In the genomic region with DNA sequence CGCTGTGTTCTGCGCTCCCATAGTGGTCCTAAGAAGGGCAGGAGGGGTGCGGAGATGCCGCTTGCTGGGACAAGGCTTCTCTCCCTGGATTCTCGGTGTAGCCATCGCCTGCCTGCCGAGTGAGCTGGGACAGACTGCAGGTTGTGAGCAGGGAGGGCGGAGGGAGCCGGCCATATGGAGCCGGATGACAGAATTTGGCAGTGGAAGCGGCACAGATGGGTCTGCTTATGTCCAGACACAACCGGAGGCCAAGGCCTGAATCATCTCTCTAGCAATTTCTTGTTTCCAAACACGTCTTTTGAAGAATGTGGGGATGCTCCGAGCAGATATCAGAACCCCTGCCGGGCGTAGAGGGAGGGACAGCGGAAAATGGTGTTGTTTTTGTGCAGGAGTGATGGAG, we compare ENCODE assay signal across 8 mouse cellular contexts. TPM values are rescaled to one million over a fixed set of nuclear protein-coding genes. Genes with fewer than 3 reads are reported as not detected.
DNase-seq lines count a peak whose midpoint lies in the region; ATAC-seq and TF ChIP-seq lines count a peak whose summit lies in the region.

No protein-coding gene starts in this region.

- DNase-seq in telencephalon, adult 2 months (ENCODE audit: low read depth, low spot score), result peak; percentile 72
- DNase-seq in thymus, postnatal 4 days, result no peak
- DNase-seq in kidney, adult 18-20 months, result no peak

- peak; percentile 42; the same call in 1 of the 2 replicates for TF ChIP-seq CTCF in intestine, postnatal 0 days (IDR thresholded peaks at IDR 0.05; ENCODE audit: low read depth)

- ATAC-seq in hindbrain, embryonic 13.5 days (ENCODE audit: low FRiP score), result no peak
- ATAC-seq in hindbrain, embryonic 12.5 days (ENCODE audit: low FRiP score), result no peak
- ATAC-seq in embryonic facial prominence, embryonic 12.5 days (ENCODE audit: insufficient number of reproducible peaks, insufficient read depth, low FRiP score, low TSS enrichment), result no peak
- no peak for ATAC-seq in intestine, postnatal 0 days
- peak; percentile 79 for ATAC-seq in lung, embryonic 15.5 days (ENCODE audit: borderline replicate concordance, extremely low read depth, low FRiP score, low TSS enrichment)

- peaks cover 57% of the 10 kb centered on the region for H3K4me1 ChIP-seq in hindbrain, embryonic 13.5 days (replicated peaks)
- peaks cover 46% of the 10 kb centered on the region for H3K4me1 ChIP-seq in hindbrain, embryonic 12.5 days
- peaks cover 17% of the 10 kb centered on the region for H3K4me1 ChIP-seq in embryonic facial prominence, embryonic 12.5 days
- no peaks in the 10 kb centered on the region for H3K4me1 ChIP-seq in intestine, postnatal 0 days (replicated peaks; ENCODE audit: control insufficient read depth, insufficient read depth, low read length)
- H3K4me1 ChIP-seq in lung, embryonic 15.5 days, result peaks cover 48% of the 10 kb centered on the region

- H3K27me3 ChIP-seq in hindbrain, embryonic 13.5 days, result no peaks in the 10 kb centered on the region
- H3K27me3 ChIP-seq in hindbrain, embryonic 12.5 days, result peaks cover 2% of the 10 kb centered on the region; the same call in 1 of the 2 replicates
- 0 out of 2 replicates have a peak, but pooled peaks cover 8% of the 10 kb centered on the region for H3K27me3 ChIP-seq in embryonic facial prominence, embryonic 12.5 days
- no peaks in the 10 kb centered on the region for H3K27me3 ChIP-seq in intestine, postnatal 0 days (replicated peaks; ENCODE audit: control insufficient read depth, insufficient read depth, low read length)
- H3K27me3 ChIP-seq in lung, embryonic 15.5 days, result no peaks in the 10 kb centered on the region

- H3K27ac ChIP-seq in hindbrain, embryonic 13.5 days, result peak overlapping the region; percentile 62
- no peak overlapping the region for H3K27ac ChIP-seq in hindbrain, embryonic 12.5 days
- peak overlapping the region; percentile 0; the same call in 1 of the 2 replicates for H3K27ac ChIP-seq in embryonic facial prominence, embryonic 12.5 days
- no peak overlapping the region for H3K27ac ChIP-seq in intestine, postnatal 0 days (ENCODE audit: low read depth, low read length)
- peak overlapping the region; percentile 60 for H3K27ac ChIP-seq in lung, embryonic 15.5 days

- H3K36me3 ChIP-seq in hindbrain, embryonic 13.5 days, result no peaks in the 10 kb centered on the region
- no peaks in the 10 kb centered on the region for H3K36me3 ChIP-seq in hindbrain, embryonic 12.5 days
- no peaks in the 10 kb centered on the region for H3K36me3 ChIP-seq in embryonic facial prominence, embryonic 12.5 days
- no peaks in the 10 kb centered on the region for H3K36me3 ChIP-seq in intestine, postnatal 0 days (ENCODE audit: control insufficient read depth, insufficient read depth)
- no peaks in the 10 kb centered on the region for H3K36me3 ChIP-seq in lung, embryonic 15.5 days

- no peak overlapping the region for H3K4me3 ChIP-seq in hindbrain, embryonic 13.5 days
- H3K4me3 ChIP-seq in hindbrain, embryonic 12.5 days, result no peak overlapping the region
- H3K4me3 ChIP-seq in embryonic facial prominence, embryonic 12.5 days, result no peak overlapping the region
- no peak overlapping the region for H3K4me3 ChIP-seq in intestine, postnatal 0 days (ENCODE audit: low read depth, low read length)
- H3K4me3 ChIP-seq in lung, embryonic 15.5 days, result no peak overlapping the region

- H3K9me3 ChIP-seq in hindbrain, embryonic 13.5 days, result no peaks in the 10 kb centered on the region
- H3K9me3 ChIP-seq in hindbrain, embryonic 12.5 days (replicated peaks), result no peaks in the 10 kb centered on the region
- H3K9me3 ChIP-seq in embryonic facial prominence, embryonic 12.5 days, result no peaks in the 10 kb centered on the region
- no peaks in the 10 kb centered on the region for H3K9me3 ChIP-seq in intestine, postnatal 0 days (ENCODE audit: control insufficient read depth)
- H3K9me3 ChIP-seq in lung, embryonic 15.5 days, result no peaks in the 10 kb centered on the region

- 0 out of 2 replicates have a peak overlapping the region, but pooled peaks have one; percentile 46 for H3K9ac ChIP-seq in hindbrain, embryonic 13.5 days
- H3K9ac ChIP-seq in hindbrain, embryonic 12.5 days, result no peak overlapping the region
- H3K9ac ChIP-seq in embryonic facial prominence, embryonic 12.5 days, result no peak overlapping the region
- no peak overlapping the region for H3K9ac ChIP-seq in intestine, postnatal 0 days (ENCODE audit: low read depth, low read length)
- no peak overlapping the region for H3K9ac ChIP-seq in lung, embryonic 15.5 days

- no peak overlapping the region for H3K4me2 ChIP-seq in hindbrain, embryonic 13.5 days
- H3K4me2 ChIP-seq in hindbrain, embryonic 12.5 days (replicated peaks), result no peak overlapping the region
- H3K4me2 ChIP-seq in embryonic facial prominence, embryonic 12.5 days (replicated peaks), result no peak overlapping the region
- no peak overlapping the region for H3K4me2 ChIP-seq in intestine, postnatal 0 days (replicated peaks; ENCODE audit: low read depth)
- H3K4me2 ChIP-seq in lung, embryonic 15.5 days, result no peak overlapping the region

- WGBS in hindbrain, embryonic 13.5 days, result 58% methylated on average over 17 of the region's 17 CpGs
- WGBS in hindbrain, embryonic 12.5 days, result 53% methylated on average over 17 of the region's 17 CpGs
- 54% methylated on average over 17 of the region's 17 CpGs for WGBS in embryonic facial prominence, embryonic 12.5 days
- WGBS in intestine, postnatal 0 days, result 64% methylated on average over 17 of the region's 17 CpGs
- WGBS in lung, embryonic 15.5 days, result 41% methylated on average over 17 of the region's 17 CpGs

RNA-seq across cellular contexts. Expression of a gene that starts 42.9 kb away (rescaled TPM):
- 17.7 and 18.0 TPM in 2 replicates for polyA plus RNA-seq in hindbrain, embryonic 13.5 days (2015; fragmentation: Nextera tagmentation; extraction: Ambion mirVana)
- polyA plus RNA-seq in hindbrain, embryonic 12.5 days (2016; fragmentation: Nextera tagmentation; extraction: Ambion mirVana), result 7.4 and 7.6 TPM in 2 replicates
- polyA plus RNA-seq in embryonic facial prominence, embryonic 12.5 days (2016; fragmentation: Nextera tagmentation; extraction: Ambion mirVana), result 3.8 and 5.3 TPM in 2 replicates
- polyA plus RNA-seq in intestine, postnatal 0 days (2015; fragmentation: Nextera tagmentation; extraction: Ambion mirVana), result 350 and 391 TPM in 2 replicates
- polyA plus RNA-seq in lung, embryonic 15.5 days (2015; fragmentation: Nextera tagmentation; extraction: Ambion mirVana), result 7.8 and 12.4 TPM in 2 replicates

Comparison
In these comparisons a context has a peak if more than half of its experiments do, and no peak if none do; other contexts are left out.
1. H3K27ac ChIP-seq: peak in hindbrain, embryonic 13.5 days (single experiment), embryonic facial prominence, embryonic 12.5 days (single experiment) and lung, embryonic 15.5 days (single experiment); none in hindbrain, embryonic 12.5 days (single experiment) and intestine, postnatal 0 days (single experiment).
2. RNA of a gene that starts 42.9 kb away (polyA plus RNA-seq): 350 to 391 TPM in intestine, postnatal 0 days; 17.7 to 18.0 TPM in hindbrain, embryonic 13.5 days, 7.8 to 12.4 TPM in lung, embryonic 15.5 days, 7.4 to 7.6 TPM in hindbrain, embryonic 12.5 days and 3.8 to 5.3 TPM in embryonic facial prominence, embryonic 12.5 days; every median in the first group is over 10 times any median in the second.